Mouse (Mus musculus) neutrophil, adult 5-6 weeks (primary cell): ENCODE data around the gene Gpr173. TPM values are rescaled to one million over a fixed set of nuclear protein-coding genes. Genes with fewer than 3 reads are reported as not detected.
A peak's percentile ranks its signal among the peaks of the same experiment; 100 is the strongest.
"Not testable (repeated sequence)": the region's sequence is repeated elsewhere in the genome, so short reads cannot be mapped to it uniquely, and the experiment has no call there.

Experiments used
- ATAC-seq: fragments of 151-379, 151-347 bp; 2 replicates; pipeline ENCODE4 v1.8.0; 2017; ENCODE audit warnings: mild to moderate bottlenecking, moderate TSS enrichment; ENCODE audit not compliant: insufficient number of reproducible peaks, poor library complexity, low FRiP score, severe bottlenecking; ENCODE audit errors: extremely low read depth
- total RNA-seq: library from RNA; stranded (forward); fragments of 200-1000 nt; gene quantifications from 2 replicates; pipeline ENCODE4 v1.2.3, GENCODE M21; 2017

Gene Gpr173
- total RNA-seq = not detected in 2 replicates

- no peak for ATAC-seq
Measured at GRCm38 (mm10) chrX:152368397-152369273, at the start of gene Gpr173. TSS of gene Gpr173 (minus strand) at chrX:152368704.

- no peak for ATAC-seq
Measured at GRCm38 (mm10) chrX:152403251-152403650, 34.7 kb upstream of the Gpr173 start.

- no peak for ATAC-seq
Measured at GRCm38 (mm10) chrX:152400096-152400495, 31.6 kb upstream of the Gpr173 start.

- ATAC-seq = no peak
Measured at GRCm38 (mm10) chrX:152368054-152368396, 479 bp downstream of the Gpr173 start.

GRCm38 (mm10) chrX:152366418-152366817 is 2.1 kb downstream of the Gpr173 start:
- ATAC-seq = no peak

GRCm38 (mm10) chrX:152352553-152353153 is 15.9 kb downstream of the Gpr173 start:
- peak; percentile 82; the same call in 1 of the 2 replicates for ATAC-seq

GRCm38 (mm10) chrX:152347041-152347440 is 21.5 kb downstream of the Gpr173 start:
- no peak for ATAC-seq

- no peak for ATAC-seq
Measured at GRCm38 (mm10) chrX:152346587-152346986, 21.9 kb downstream of the Gpr173 start.

GRCm38 (mm10) chrX:152342903-152343302 is 25.6 kb downstream of the Gpr173 start:
- ATAC-seq = no peak

- peak; percentile 94 for ATAC-seq
Measured at GRCm38 (mm10) chrX:152342358-152342901, 26.1 kb downstream of the Gpr173 start, which contains the start of gene Tspyl2. TSS of gene Tspyl2 (minus strand) at chrX:152342425.

GRCm38 (mm10) chrX:152341496-152341895 is 27.0 kb downstream of the Gpr173 start:
- ATAC-seq = no peak

- ATAC-seq = peak; percentile 90
Measured at GRCm38 (mm10) chrX:152336546-152337332, 31.8 kb downstream of the Gpr173 start.

- ATAC-seq = not testable (repeated sequence)
Measured at GRCm38 (mm10) chrX:152336123-152336522, 32.4 kb downstream of the Gpr173 start.

GRCm38 (mm10) chrX:152329400-152329799 is 39.1 kb downstream of the Gpr173 start:
- ATAC-seq = not testable (repeated sequence)

GRCm38 (mm10) chrX:152327689-152328052 is 40.8 kb downstream of the Gpr173 start:
- no peak for ATAC-seq

GRCm38 (mm10) chrX:152326996-152327688 is 41.4 kb downstream of the Gpr173 start, which contains the start of gene Kantr:
TSS of gene Kantr (minus strand) at chrX:152327495.
- peak; percentile 99 for ATAC-seq

- no peak for ATAC-seq
Measured at GRCm38 (mm10) chrX:152323584-152323983, 44.9 kb downstream of the Gpr173 start.

GRCm38 (mm10) chrX:152322776-152323175 is 45.7 kb downstream of the Gpr173 start:
- ATAC-seq = no peak; the same call in 1 of the 2 replicates

GRCm38 (mm10) chrX:152320535-152320934 is 48.0 kb downstream of the Gpr173 start:
- no peak for ATAC-seq
